ENCODE assay signal across 11 mouse cellular contexts in the genomic region with DNA sequence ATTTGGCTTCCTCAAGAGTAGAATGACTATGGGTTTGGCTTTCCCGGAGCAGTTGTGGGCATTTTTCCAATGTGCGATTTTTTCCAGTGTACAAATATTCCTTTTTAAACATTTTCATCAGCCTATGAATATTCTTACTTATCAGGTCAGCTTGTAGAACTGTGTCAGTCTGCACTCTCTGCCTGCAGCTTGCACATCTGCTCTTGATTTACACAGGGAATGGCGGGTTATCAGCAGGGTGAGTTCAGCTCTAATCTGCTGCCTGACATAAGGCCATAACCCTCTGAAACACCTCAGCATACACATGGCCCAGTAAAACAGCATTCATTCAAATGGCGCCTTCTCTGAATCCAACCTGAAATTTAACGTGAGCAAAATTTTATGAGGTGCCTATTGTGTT.
A peak's percentile ranks its signal among the peaks of the same experiment; 100 is the strongest.
DNase-seq lines count a peak whose midpoint lies in the region; ATAC-seq and TF ChIP-seq lines count a peak whose summit lies in the region.
"Had no signal": no experiment of that assay in that cellular context is flagged by ENCODE, and none has a peak within 500 bp of the region (broad histone marks: within the 10 kb centered on the region; RNA-seq: fewer than 3 reads in every experiment).

No protein-coding gene starts in this region.

- ATAC-seq in lung, embryonic 16.5 days (ENCODE audit: low read depth), result peak; percentile 40
- no peak for ATAC-seq in lung, postnatal 0 days
- peak; percentile 77; the same call in 1 of the 2 replicates for ATAC-seq in limb, embryonic 13.5 days (ENCODE audit: low FRiP score, low read depth)

- intact Hi-C loops in heart, postnatal 10 days (cut with DNase I), result no loop called here
- intact Hi-C loops in heart, postnatal 25 days (cut with DNase I), result no loop called here

- TF ChIP-seq CTCF in lung, postnatal 0 days (IDR thresholded peaks at IDR 0.05), result no peak

- no peak overlapping the region for H3K9ac ChIP-seq in lung, embryonic 16.5 days (ENCODE audit: low read length)
- H3K9ac ChIP-seq in lung, postnatal 0 days (replicated peaks; ENCODE audit: low read depth), result no peak overlapping the region
- H3K9ac ChIP-seq in limb, embryonic 13.5 days, result no peak overlapping the region
- H3K9ac ChIP-seq: liver, embryonic 15.5 days had no signal

- no peak for TF ChIP-seq EP300 in lung, postnatal 0 days (IDR thresholded peaks at IDR 0.05)

- H3K9me3 ChIP-seq in lung, embryonic 16.5 days (ENCODE audit: control insufficient read depth, low read length), result no peaks in the 10 kb centered on the region
- H3K9me3 ChIP-seq in lung, postnatal 0 days (ENCODE audit: low read length), result no peaks in the 10 kb centered on the region
- H3K9me3 ChIP-seq in limb, embryonic 13.5 days, result no peaks in the 10 kb centered on the region
- H3K9me3 ChIP-seq: liver, embryonic 15.5 days had no signal

- no peak overlapping the region for H3K4me3 ChIP-seq in lung, embryonic 16.5 days (ENCODE audit: low read length)
- no peak overlapping the region for H3K4me3 ChIP-seq in lung, postnatal 0 days (ENCODE audit: low read depth, low read length)
- no peak overlapping the region for H3K4me3 ChIP-seq in limb, embryonic 13.5 days
- H3K4me3 ChIP-seq: liver, embryonic 15.5 days; myocyte had no signal

- H3K27me3 ChIP-seq in lung, embryonic 16.5 days (ENCODE audit: control insufficient read depth, insufficient read depth, low read depth, low read length), result no peaks in the 10 kb centered on the region
- H3K27me3 ChIP-seq in lung, postnatal 0 days (replicated peaks; ENCODE audit: insufficient read depth, low read length), result no peaks in the 10 kb centered on the region
- H3K27me3 ChIP-seq in limb, embryonic 13.5 days, result no peaks in the 10 kb centered on the region
- H3K27me3 ChIP-seq: liver, embryonic 15.5 days had no signal

- DNase-seq in heart, postnatal 10 days, result peak; percentile 36 to 43
- DNase-seq in heart, postnatal 25 days (ENCODE audit: low spot score), result no peak
- DNase-seq in lung, postnatal 0 days (ENCODE audit: low spot score), result no peak
- DNase-seq in embryo, embryonic 9.5 days (ENCODE audit: extremely low spot score), result peak; percentile 40
- no peak for DNase-seq in cerebellum, postnatal 4 days (ENCODE audit: low spot score in 2 of 2)
- no peak for DNase-seq in adrenal gland, adult 18-20 months (ENCODE audit: low spot score in 2 of 2)
- DNase-seq: right cerebral cortex, adult 18-20 months had no signal

- no peaks in the 10 kb centered on the region for H3K36me3 ChIP-seq in lung, embryonic 16.5 days (ENCODE audit: control insufficient read depth, insufficient read depth, low read length)
- H3K36me3 ChIP-seq in lung, postnatal 0 days (ENCODE audit: insufficient read depth, low read length), result no peaks in the 10 kb centered on the region
- no peaks in the 10 kb centered on the region for H3K36me3 ChIP-seq in limb, embryonic 13.5 days
- H3K36me3 ChIP-seq: liver, embryonic 15.5 days had no signal

- H3K4me2 ChIP-seq in lung, embryonic 16.5 days (ENCODE audit: low read depth, low read length), result no peak overlapping the region
- H3K4me2 ChIP-seq in lung, postnatal 0 days (replicated peaks; ENCODE audit: low read depth, low read length), result no peak overlapping the region
- H3K4me2 ChIP-seq in limb, embryonic 13.5 days (replicated peaks), result peak overlapping the region; percentile 21
- H3K4me2 ChIP-seq: liver, embryonic 15.5 days had no signal

- peak overlapping the region; percentile 44; the same call in 1 of the 2 replicates for H3K27ac ChIP-seq in lung, embryonic 16.5 days (ENCODE audit: low read length)
- no peak overlapping the region for H3K27ac ChIP-seq in lung, postnatal 0 days (ENCODE audit: low read length)
- peak overlapping the region; percentile 45 for H3K27ac ChIP-seq in limb, embryonic 13.5 days
- H3K27ac ChIP-seq: liver, embryonic 15.5 days had no signal

- 35% methylated on average over 5 of the region's 5 CpGs for WGBS in lung, embryonic 16.5 days
- WGBS in lung, postnatal 0 days, result 40% methylated on average over 5 of the region's 5 CpGs
- WGBS in limb, embryonic 13.5 days, result 19% methylated on average over 5 of the region's 5 CpGs

- peaks cover 8% of the 10 kb centered on the region for H3K4me1 ChIP-seq in lung, embryonic 16.5 days (replicated peaks; ENCODE audit: control insufficient read depth, insufficient read depth, low read length)
- H3K4me1 ChIP-seq in lung, postnatal 0 days (ENCODE audit: insufficient read depth, low read depth, low read length), result no peaks in the 10 kb centered on the region; the same call in 1 of the 2 replicates
- H3K4me1 ChIP-seq in limb, embryonic 13.5 days, result peaks cover 13% of the 10 kb centered on the region
- H3K4me1 ChIP-seq: liver, embryonic 15.5 days had no signal

Comparison
In these comparisons a context has a peak if more than half of its experiments do, and no peak if none do; other contexts are left out.
1. DNase-seq: peak in heart, postnatal 10 days (2 of 2) and embryo, embryonic 9.5 days (single experiment); none in heart, postnatal 25 days (single experiment), lung, postnatal 0 days (single experiment), cerebellum, postnatal 4 days (0 of 2) and adrenal gland, adult 18-20 months (0 of 2).